ENCODE assay signal across 20 mouse cellular contexts in the genomic region with DNA sequence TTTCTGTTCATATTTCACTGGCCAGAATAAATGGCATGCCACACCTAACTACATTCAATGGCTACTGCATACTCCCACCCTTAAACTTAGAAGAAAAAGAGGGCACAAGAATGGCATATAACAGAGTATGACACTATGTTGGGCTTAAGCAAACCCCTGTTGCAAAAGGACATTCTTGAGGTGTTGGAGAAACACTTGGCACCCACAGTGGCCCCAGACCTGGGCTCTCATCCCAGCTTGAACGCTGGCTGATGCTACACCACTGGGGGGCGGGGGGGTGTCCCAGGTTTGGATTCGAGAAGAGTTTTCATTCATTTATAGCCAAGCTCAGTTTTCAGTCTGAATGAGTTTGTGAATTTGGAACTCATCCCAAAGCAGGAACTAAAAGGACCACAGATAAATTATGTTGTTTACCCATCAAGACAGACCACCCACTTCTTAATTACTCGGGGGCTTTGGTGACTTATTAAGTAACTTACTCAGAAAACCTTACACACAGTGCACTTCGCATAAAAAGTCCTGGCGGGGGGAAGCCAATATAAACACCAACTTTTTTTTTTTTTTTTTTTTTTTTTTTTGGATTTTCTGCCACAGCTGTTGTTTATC. TPM values are rescaled to one million over a fixed set of nuclear protein-coding genes. Genes with fewer than 3 reads are reported as not detected.
DNase-seq lines count a peak whose midpoint lies in the region; ATAC-seq lines count a peak whose summit lies in the region.
"Had no signal": no experiment of that assay in that cellular context is flagged by ENCODE, and none has a peak within 500 bp of the region (broad histone marks: within the 10 kb centered on the region; RNA-seq: fewer than 3 reads in every experiment).

No protein-coding gene starts in this region.

- no peaks in the 10 kb centered on the region for H3K4me1 ChIP-seq in forebrain, embryonic 14.5 days (ENCODE audit: control insufficient read depth, insufficient read depth, low read length)
- H3K4me1 ChIP-seq in forebrain, embryonic 16.5 days (replicated peaks; ENCODE audit: control insufficient read depth, insufficient read depth, low read length) = no peaks in the 10 kb centered on the region; the same call in 1 of the 2 replicates
- H3K4me1 ChIP-seq in kidney, embryonic 14.5 days (ENCODE audit: control insufficient read depth, insufficient read depth, low read length) = no peaks in the 10 kb centered on the region
- peaks cover 6% of the 10 kb centered on the region; the same call in 1 of the 2 replicates for H3K4me1 ChIP-seq in kidney, embryonic 15.5 days
- H3K4me1 ChIP-seq: forebrain, embryonic 13.5 days; hindbrain, embryonic 12.5 days; limb, embryonic 12.5 days; liver, embryonic 12.5 days; midbrain, embryonic 12.5 days had no signal

- no peaks in the 10 kb centered on the region for H3K36me3 ChIP-seq in forebrain, embryonic 14.5 days (ENCODE audit: control insufficient read depth, insufficient read depth, low read length)
- no peaks in the 10 kb centered on the region for H3K36me3 ChIP-seq in forebrain, embryonic 16.5 days (ENCODE audit: control insufficient read depth, insufficient read depth)
- no peaks in the 10 kb centered on the region for H3K36me3 ChIP-seq in kidney, embryonic 14.5 days (ENCODE audit: control insufficient read depth, insufficient read depth, low read length)
- H3K36me3 ChIP-seq in kidney, embryonic 15.5 days = no peaks in the 10 kb centered on the region
- H3K36me3 ChIP-seq: hindbrain, embryonic 12.5 days; limb, embryonic 12.5 days; liver, embryonic 12.5 days; midbrain, embryonic 12.5 days; neural tube, embryonic 12.5 days had no signal

- no peaks in the 10 kb centered on the region for H3K9me3 ChIP-seq in forebrain, embryonic 14.5 days (replicated peaks; ENCODE audit: control insufficient read depth, low read length)
- no peaks in the 10 kb centered on the region for H3K9me3 ChIP-seq in forebrain, embryonic 16.5 days (ENCODE audit: control insufficient read depth, low read length)
- H3K9me3 ChIP-seq in kidney, embryonic 14.5 days (ENCODE audit: control insufficient read depth, low read length) = no peaks in the 10 kb centered on the region
- H3K9me3 ChIP-seq in kidney, embryonic 15.5 days (replicated peaks) = no peaks in the 10 kb centered on the region
- H3K9me3 ChIP-seq: forebrain, embryonic 13.5 days; hindbrain, embryonic 12.5 days; limb, embryonic 12.5 days; liver, embryonic 12.5 days; midbrain, embryonic 12.5 days; neural tube, embryonic 12.5 days had no signal

- H3K4me2 ChIP-seq in forebrain, embryonic 14.5 days (ENCODE audit: low read length) = no peak overlapping the region
- no peak overlapping the region for H3K4me2 ChIP-seq in forebrain, embryonic 16.5 days (ENCODE audit: low read length)
- no peak overlapping the region for H3K4me2 ChIP-seq in kidney, embryonic 14.5 days (replicated peaks; ENCODE audit: low read depth, low read length)
- H3K4me2 ChIP-seq in kidney, embryonic 15.5 days = no peak overlapping the region
- H3K4me2 ChIP-seq: forebrain, embryonic 13.5 days; hindbrain, embryonic 12.5 days; limb, embryonic 12.5 days; liver, embryonic 12.5 days; midbrain, embryonic 12.5 days; neural tube, embryonic 12.5 days had no signal

- WGBS in forebrain, embryonic 14.5 days = 65% methylated on average over 6 of the region's 6 CpGs
- WGBS in forebrain, embryonic 16.5 days = 48% methylated on average over 6 of the region's 6 CpGs
- WGBS in kidney, embryonic 14.5 days = 49% methylated on average over 6 of the region's 6 CpGs
- 38% methylated on average over 6 of the region's 6 CpGs for WGBS in kidney, embryonic 15.5 days

- no peaks in the 10 kb centered on the region for H3K27me3 ChIP-seq in forebrain, embryonic 14.5 days (replicated peaks; ENCODE audit: control insufficient read depth, insufficient read depth, low read length)
- H3K27me3 ChIP-seq in forebrain, embryonic 16.5 days (replicated peaks; ENCODE audit: control insufficient read depth, insufficient read depth, low read length) = no peaks in the 10 kb centered on the region
- no peaks in the 10 kb centered on the region for H3K27me3 ChIP-seq in kidney, embryonic 14.5 days (ENCODE audit: control insufficient read depth, insufficient read depth, low read length)
- H3K27me3 ChIP-seq in kidney, embryonic 15.5 days = peaks cover 5% of the 10 kb centered on the region; the same call in 1 of the 2 replicates
- H3K27me3 ChIP-seq: forebrain, embryonic 13.5 days; hindbrain, embryonic 12.5 days; limb, embryonic 12.5 days; liver, embryonic 12.5 days; midbrain, embryonic 12.5 days; neural tube, embryonic 12.5 days had no signal

- H3K4me3 ChIP-seq in forebrain, embryonic 14.5 days (ENCODE audit: low read depth, low read length) = no peak overlapping the region
- no peak overlapping the region for H3K4me3 ChIP-seq in forebrain, embryonic 16.5 days (replicated peaks; ENCODE audit: low read length)
- no peak overlapping the region for H3K4me3 ChIP-seq in kidney, embryonic 14.5 days (ENCODE audit: low read length)
- H3K4me3 ChIP-seq in kidney, embryonic 15.5 days (replicated peaks) = no peak overlapping the region
- H3K4me3 ChIP-seq: erythroblast, embryonic 14.5 days; forebrain, embryonic 13.5 days; heart, adult 2 months; hindbrain, embryonic 12.5 days; limb, embryonic 12.5 days; liver, embryonic 12.5 days; midbrain, embryonic 12.5 days; neural tube, embryonic 12.5 days had no signal

- H3K27ac ChIP-seq in forebrain, embryonic 14.5 days (ENCODE audit: low read depth, low read length) = no peak overlapping the region
- H3K27ac ChIP-seq in forebrain, embryonic 16.5 days (ENCODE audit: low read length) = no peak overlapping the region
- no peak overlapping the region for H3K27ac ChIP-seq in kidney, embryonic 14.5 days (ENCODE audit: low read depth, low read length)
- no peak overlapping the region for H3K27ac ChIP-seq in kidney, embryonic 15.5 days
- H3K27ac ChIP-seq: forebrain, embryonic 13.5 days; heart, adult 2 months; hindbrain, embryonic 12.5 days; limb, embryonic 12.5 days; liver, embryonic 12.5 days; midbrain, embryonic 12.5 days; neural tube, embryonic 12.5 days had no signal

- no peak overlapping the region for H3K9ac ChIP-seq in forebrain, embryonic 14.5 days (ENCODE audit: low read length)
- H3K9ac ChIP-seq in forebrain, embryonic 16.5 days (replicated peaks; ENCODE audit: low read depth, low read length) = no peak overlapping the region
- H3K9ac ChIP-seq in kidney, embryonic 14.5 days (ENCODE audit: low read depth, low read length) = no peak overlapping the region
- no peak overlapping the region for H3K9ac ChIP-seq in kidney, embryonic 15.5 days
- H3K9ac ChIP-seq: forebrain, embryonic 13.5 days; hindbrain, embryonic 12.5 days; limb, embryonic 12.5 days; liver, embryonic 12.5 days; midbrain, embryonic 12.5 days; neural tube, embryonic 12.5 days had no signal

- no peak for ATAC-seq in forebrain, embryonic 14.5 days
- no peak for ATAC-seq in forebrain, embryonic 16.5 days
- ATAC-seq in kidney, embryonic 14.5 days (ENCODE audit: low FRiP score, low TSS enrichment) = peak; percentile 66; the same call in 1 of the 2 replicates
- ATAC-seq in kidney, embryonic 15.5 days (replicated peaks; ENCODE audit: low FRiP score) = no peak
- ATAC-seq: forebrain, embryonic 13.5 days; liver, embryonic 12.5 days had no signal

- peak; percentile 31 for DNase-seq in forebrain, embryonic 14.5 days (ENCODE audit: low spot score)
- DNase-seq in lung, postnatal 10 days = peak; percentile 19
- no peak for DNase-seq in lung, postnatal 14 days
- DNase-seq in lung, postnatal 36 days = peak; percentile 2
- DNase-seq: cerebellum, adult 9-10 months; gastrocnemius, postnatal 14 days; heart, adult 2 months; kidney, adult 2 months; thymus, postnatal 36 days had no signal

RNA-seq across cellular contexts. Expression of a gene that starts 42.4 kb away (rescaled TPM):
- 2.2 and 2.4 TPM in 2 replicates for polyA plus RNA-seq in forebrain, embryonic 14.5 days (2014; fragmentation: Nextera tagmentation; extraction: Ambion mirVana)
- 4.3 and 5.0 TPM in 2 replicates for polyA plus RNA-seq in forebrain, embryonic 16.5 days (2015; fragmentation: Nextera tagmentation; extraction: Ambion mirVana)
- not detected in 2 replicates for polyA plus RNA-seq in kidney, embryonic 14.5 days (2014; fragmentation: Nextera tagmentation; extraction: Ambion mirVana)
- 0.24 and 0.27 TPM in 2 replicates for polyA plus RNA-seq in kidney, embryonic 15.5 days (2015; fragmentation: Nextera tagmentation; extraction: Ambion mirVana)
- polyA plus RNA-seq: erythroblast, embryonic 14.5 days; G1E; kidney, adult 2 months had no signal
